Comparison of ENCODE assay signal across 17 mouse cellular contexts in genomic region chr17:5237765-5238164, GRCm38 (mm10).
DNase-seq lines count a peak whose midpoint lies in the region; ATAC-seq and TF ChIP-seq lines count a peak whose summit lies in the region.
"Had no signal": no experiment of that assay in that cellular context is flagged by ENCODE, and none has a peak within 500 bp of the region (broad histone marks: within the 10 kb centered on the region; RNA-seq: fewer than 3 reads in every experiment).

No protein-coding gene starts in this region.

- H3ac ChIP-seq in C2C12 (ENCODE audit: control insufficient read depth, insufficient read length, low read depth): no peak overlapping the region

- DNase-seq in heart, postnatal 4 days: no peak
- no peak for DNase-seq in adrenal gland, postnatal 36 days
- DNase-seq: cerebellum, postnatal 10 days; gastrocnemius, postnatal 36 days; heart, postnatal 36 days; left cerebral cortex, postnatal 4 days; thymus, adult 18-20 months had no signal

- H3K4me3 ChIP-seq in heart, embryonic 15.5 days: no peak overlapping the region
- no peak overlapping the region for H3K4me3 ChIP-seq in C2C12 (ENCODE audit: insufficient read depth, poor library complexity, severe bottlenecking)
- no peak overlapping the region for H3K4me3 ChIP-seq in bone marrow macrophage, adult 2 months (ENCODE audit: insufficient read depth, low read length)
- H3K4me3 ChIP-seq in neural tube, embryonic 15.5 days (replicated peaks): no peak overlapping the region
- no peak overlapping the region for H3K4me3 ChIP-seq in kidney, embryonic 14.5 days (ENCODE audit: low read length)
- H3K4me3 ChIP-seq: forebrain, embryonic 15.5 days; intestine, embryonic 15.5 days; liver, embryonic 15.5 days; midbrain, embryonic 12.5 days had no signal

- no peak overlapping the region for H3K4me2 ChIP-seq in heart, embryonic 15.5 days
- H3K4me2 ChIP-seq in neural tube, embryonic 15.5 days: no peak overlapping the region
- no peak overlapping the region for H3K4me2 ChIP-seq in kidney, embryonic 14.5 days (replicated peaks; ENCODE audit: low read depth, low read length)
- H3K4me2 ChIP-seq: forebrain, embryonic 15.5 days; midbrain, embryonic 12.5 days had no signal

- no peak for TF ChIP-seq POLR2A in bone marrow macrophage, adult 2 months (IDR thresholded peaks at IDR 0.05; ENCODE audit: borderline replicate concordance, low read depth, low read length)

- H3K79me2 ChIP-seq in C2C12 (ENCODE audit: control insufficient read depth, insufficient read depth): peaks cover 56% of the 10 kb centered on the region

- TF ChIP-seq CTCF in C2C12 (IDR thresholded peaks at IDR 0.05; ENCODE audit: control insufficient read depth, insufficient read depth, insufficient read length): no peak
- no peak for TF ChIP-seq CTCF in bone marrow macrophage, adult 2 months (IDR thresholded peaks at IDR 0.05; ENCODE audit: low read depth, low read length)

- peak overlapping the region; percentile 28; the same call in 1 of the 2 replicates for H3K27ac ChIP-seq in heart, embryonic 15.5 days
- H3K27ac ChIP-seq in bone marrow macrophage, adult 2 months (ENCODE audit: insufficient read depth, low read depth, low read length): peak overlapping the region; percentile 98
- 0 out of 2 replicates have a peak overlapping the region, but pooled peaks have one; percentile 9 for H3K27ac ChIP-seq in neural tube, embryonic 15.5 days (replicated peaks)
- H3K27ac ChIP-seq in kidney, embryonic 14.5 days (ENCODE audit: low read depth, low read length): no peak overlapping the region
- H3K27ac ChIP-seq: kidney, postnatal 0 days; liver, embryonic 15.5 days; midbrain, embryonic 12.5 days had no signal

- no peaks in the 10 kb centered on the region for H3K27me3 ChIP-seq in heart, embryonic 15.5 days
- no peaks in the 10 kb centered on the region for H3K27me3 ChIP-seq in C2C12 (ENCODE audit: control insufficient read depth, insufficient read depth, insufficient read length)
- no peaks in the 10 kb centered on the region for H3K27me3 ChIP-seq in neural tube, embryonic 15.5 days (replicated peaks)
- H3K27me3 ChIP-seq in kidney, embryonic 14.5 days (ENCODE audit: control insufficient read depth, insufficient read depth, low read length): no peaks in the 10 kb centered on the region
- H3K27me3 ChIP-seq: forebrain, embryonic 15.5 days; intestine, embryonic 15.5 days; liver, embryonic 15.5 days; midbrain, embryonic 12.5 days had no signal

- H3K79me3 ChIP-seq in C2C12 (ENCODE audit: low read depth): peaks cover 9% of the 10 kb centered on the region

- ATAC-seq in heart, embryonic 15.5 days (replicated peaks; ENCODE audit: insufficient number of reproducible peaks, insufficient read depth, low FRiP score, low read depth): no peak
- ATAC-seq in neural tube, embryonic 15.5 days (ENCODE audit: low FRiP score): no peak
- no peak for ATAC-seq in kidney, embryonic 14.5 days (ENCODE audit: low FRiP score, low TSS enrichment)
- ATAC-seq: forebrain, embryonic 15.5 days had no signal

- 39% methylated on average over 3 of the region's 3 CpGs for WGBS in heart, embryonic 15.5 days
- 40% methylated on average over 3 of the region's 3 CpGs for WGBS in neural tube, embryonic 15.5 days
- 64% methylated on average over 3 of the region's 3 CpGs for WGBS in kidney, embryonic 14.5 days

- H3K4me1 ChIP-seq in heart, embryonic 15.5 days (replicated peaks): peaks cover 33% of the 10 kb centered on the region
- H3K4me1 ChIP-seq in bone marrow macrophage, adult 2 months (ENCODE audit: control insufficient read depth, insufficient read depth, low read length): peaks cover 65% of the 10 kb centered on the region
- peaks cover 54% of the 10 kb centered on the region for H3K4me1 ChIP-seq in neural tube, embryonic 15.5 days
- H3K4me1 ChIP-seq in kidney, embryonic 14.5 days (ENCODE audit: control insufficient read depth, insufficient read depth, low read length): peaks cover 23% of the 10 kb centered on the region; the same call in 1 of the 2 replicates

- H3K36me3 ChIP-seq in heart, embryonic 15.5 days: no peaks in the 10 kb centered on the region
- no peaks in the 10 kb centered on the region for H3K36me3 ChIP-seq in C2C12 (ENCODE audit: control insufficient read depth, insufficient read depth)
- H3K36me3 ChIP-seq in neural tube, embryonic 15.5 days: no peaks in the 10 kb centered on the region
- H3K36me3 ChIP-seq in kidney, embryonic 14.5 days (ENCODE audit: control insufficient read depth, insufficient read depth, low read length): peaks cover 2% of the 10 kb centered on the region; the same call in 1 of the 2 replicates
- H3K36me3 ChIP-seq: forebrain, embryonic 15.5 days; intestine, embryonic 15.5 days; liver, embryonic 15.5 days; midbrain, embryonic 12.5 days had no signal

- no peak overlapping the region for H3K9ac ChIP-seq in heart, embryonic 15.5 days
- no peak overlapping the region for H3K9ac ChIP-seq in neural tube, embryonic 15.5 days (replicated peaks)
- H3K9ac ChIP-seq in kidney, embryonic 14.5 days (ENCODE audit: low read depth, low read length): no peak overlapping the region
- H3K9ac ChIP-seq: forebrain, embryonic 15.5 days; intestine, embryonic 15.5 days; liver, embryonic 15.5 days had no signal

- no peaks in the 10 kb centered on the region for H3K9me3 ChIP-seq in heart, embryonic 15.5 days (replicated peaks)
- no peaks in the 10 kb centered on the region for H3K9me3 ChIP-seq in neural tube, embryonic 15.5 days (replicated peaks)
- no peaks in the 10 kb centered on the region for H3K9me3 ChIP-seq in kidney, embryonic 14.5 days (ENCODE audit: control insufficient read depth, low read length)
- H3K9me3 ChIP-seq: forebrain, embryonic 15.5 days; intestine, embryonic 15.5 days; liver, embryonic 15.5 days; midbrain, embryonic 12.5 days had no signal

TF ChIP-seq in C2C12, 6 proteins besides CTCF, POLR2A, EP300 and RAD21:
- TF ChIP-seq MYOG (IDR thresholded peaks at IDR 0.05; ENCODE audit: control insufficient read depth, extremely low read depth, insufficient read length) (no peak), USF1 (IDR thresholded peaks at IDR 0.05; ENCODE audit: low read depth) (no peak), FOSL1 (IDR thresholded peaks at IDR 0.05; ENCODE audit: insufficient read depth, low read length, poor library complexity, severe bottlenecking) (no peak), MYOD1 (IDR thresholded peaks at IDR 0.05; ENCODE audit: control insufficient read depth, insufficient read length, low read depth) (no peak), MAX (IDR thresholded peaks at IDR 0.05) (peak; percentile 57), CEBPB (IDR thresholded peaks at IDR 0.05; ENCODE audit: low read depth) (no peak)
